Mouse (Mus musculus): Measurements from ENCODE around the gene Neil1. TPM values are rescaled to one million over a fixed set of nuclear protein-coding genes. Genes with fewer than 3 reads are reported as not detected.

Neil1 gene
- polyA plus RNA-seq, 1 experiment, result 15.3 TPM

- DNase-seq (ENCODE audit: low spot score), result no peak
Observed at GRCm38 (mm10) chr9:57139110-57139509, 9.0 kb downstream of the Neil1 start.

- no peak for DNase-seq (ENCODE audit: low spot score)
Observed at GRCm38 (mm10) chr9:57138507-57138906, 9.6 kb downstream of the Neil1 start.

GRCm38 (mm10) chr9:57137777-57138176 lies 10.3 kb downstream of the Neil1 start:
- no peak for DNase-seq (ENCODE audit: low spot score)

GRCm38 (mm10) chr9:57137246-57137645 lies 10.9 kb downstream of the Neil1 start:
- DNase-seq (ENCODE audit: low spot score), result no peak

GRCm38 (mm10) chr9:57130577-57131433 lies 17.3 kb downstream of the Neil1 start, which contains the start of gene Man2c1:
Gene Man2c1 (plus strand): TSS chr9:57130690.
- DNase-seq (ENCODE audit: low spot score), result peak; percentile 81

GRCm38 (mm10) chr9:57129641-57130040 lies 18.5 kb downstream of the Neil1 start:
- DNase-seq (ENCODE audit: low spot score), result no peak

- no peak for DNase-seq (ENCODE audit: low spot score)
Observed at GRCm38 (mm10) chr9:57117261-57117755, 30.8 kb downstream of the Neil1 start.

Other genes starting within 250 kb of the Neil1 start
- 21.3 and 24.1 TPM in 2 replicates for gene Snx33, start 219.9 kb downstream of the Neil1 start, polyA plus RNA-seq (2012; rRNA removed)
- gene Imp3, start 210.8 kb downstream of the Neil1 start, polyA plus RNA-seq (2012; rRNA removed), result 121 and 136 TPM in 2 replicates
- 11.3 and 13.0 TPM in 2 replicates for gene Snupn, start 197.4 kb downstream of the Neil1 start, polyA plus RNA-seq (2012; rRNA removed)
- 26.2 TPM in 2 replicates for gene Ptpn9, start 153.4 kb downstream of the Neil1 start, polyA plus RNA-seq (2012; rRNA removed)
- 32.3 TPM in 2 replicates for gene Sin3a, start 76.3 kb downstream of the Neil1 start, polyA plus RNA-seq (2012; rRNA removed)
- gene Man2c1, start 17.6 kb downstream of the Neil1 start, polyA plus RNA-seq (2012; rRNA removed), result 124 and 135 TPM in 2 replicates
- 92.3 and 124 TPM in 2 replicates for gene Commd4, start 10.0 kb upstream of the Neil1 start, polyA plus RNA-seq (2012; rRNA removed)
- not detected in 2 replicates for gene Trcg1, start 88.3 kb upstream of the Neil1 start, polyA plus RNA-seq (2012; rRNA removed)
- 4.6 and 10.7 TPM in 2 replicates for gene 1700017B05Rik, start 114.3 kb upstream of the Neil1 start, polyA plus RNA-seq (2012; rRNA removed)